Mouse (Mus musculus) megakaryocyte, embryonic 14.5 days (primary cell): Measurements from ENCODE around the gene H2-M5.

Experiments
- FLI1 ChIP-seq: IDR thresholded peaks from 2 replicates; pipeline ENCODE4 v1.6.1; 2012; ENCODE audit warnings: low read length, inconsistent platforms, mixed read lengths
- GATA1 ChIP-seq: IDR thresholded peaks from 3 replicates; pipeline ENCODE4 v1.6.1; 2012; ENCODE audit warnings: mixed read lengths, low read length, inconsistent platforms, borderline replicate concordance

GRCm38 (mm10) chr17:36948286-36948685, 41.1 kb downstream of the H2-M5 start:
- TF ChIP-seq GATA1 (no peak), FLI1 (no peak)
